Mouse (Mus musculus) lung, postnatal 0 days (tissue): ENCODE measurements around the gene Rhbdf2. TPM values are rescaled to one million over a fixed set of nuclear protein-coding genes. Genes with fewer than 3 reads are reported as not detected.
"Not testable (repeated sequence)": the region's sequence is repeated elsewhere in the genome, so short reads cannot be mapped to it uniquely, and the experiment has no call there.

Source experiments
- ATAC-seq: fragments of 200-750 bp; cut with Nextera tagmentation; 2 replicates; pipeline ENCODE4 v1.8.0; 2017; ENCODE audit warnings: moderate library complexity
- DNase-seq: peaks from one replicate; pipeline ENCODE4 v3.0.0-alpha.2; 2016; ENCODE audit warnings: low spot score
- H3K27ac ChIP-seq: fragments of 300-500 bp; sonication (generic); 2 replicates; pipeline ENCODE4 v1.5.1; 2014; ENCODE audit warnings: antibody characterized with exemption, mild to moderate bottlenecking, low read length, mixed read lengths
- H3K27me3 ChIP-seq: fragments of 300-500 bp; sonication (generic); replicated peaks from 2 replicates; pipeline ENCODE4 v1.6.1; 2014; ENCODE audit warnings: low read length, mixed read lengths; ENCODE audit not compliant: insufficient read depth
- H3K36me3 ChIP-seq: fragments of 300-500 bp; sonication (generic); 2 replicates; pipeline ENCODE4 v1.6.1; 2014; ENCODE audit warnings: low read length, mixed read lengths; ENCODE audit not compliant: insufficient read depth
- H3K4me1 ChIP-seq: fragments of 300-500 bp; sonication (generic); 2 replicates; pipeline ENCODE4 v1.6.1; 2014; ENCODE audit warnings: antibody characterized with exemption, low read depth, low read length, mixed read lengths; ENCODE audit not compliant: insufficient read depth
- H3K4me2 ChIP-seq: fragments of 300-500 bp; sonication (generic); replicated peaks from 2 replicates; pipeline ENCODE4 v1.6.1; 2014; ENCODE audit warnings: low read depth, mild to moderate bottlenecking, low read length, moderate library complexity, mixed read lengths
- H3K4me3 ChIP-seq: fragments of 300-500 bp; sonication (generic); 2 replicates; pipeline ENCODE4 v1.5.1; 2014; ENCODE audit warnings: low read depth, low read length
- H3K9ac ChIP-seq: fragments of 300-500 bp; sonication (generic); replicated peaks from 2 replicates; pipeline ENCODE4 v1.6.1; 2014; ENCODE audit warnings: low read depth, mild to moderate bottlenecking
- H3K9me3 ChIP-seq: fragments of 300-500 bp; sonication (generic); 2 replicates; pipeline ENCODE4 v1.6.1; 2016; ENCODE audit warnings: low read length, mixed read lengths
- CTCF ChIP-seq: IDR thresholded peaks from 2 replicates; pipeline ENCODE4 v1.5.1; 2016; ENCODE audit warnings: antibody characterized with exemption, mild to moderate bottlenecking
- EP300 ChIP-seq: IDR thresholded peaks from 2 replicates; pipeline ENCODE4 v1.6.1; 2016; ENCODE audit warnings: antibody characterized with exemption, mild to moderate bottlenecking, control low read depth
- WGBS: fragments of 180-500 bp; shearing (Covaris S2); extraction: QIAGEN DNeasy Blood & Tissue Kit; methylation state at CpG from one replicate; pipeline ENCODE4 v1.1.7; 2014; 5-methylcytosine and 5-hydroxymethylcytosine counted together
- polyA plus RNA-seq: library from polyadenylated mRNA; unstranded; fragments of >200 nt; fragmentation: Nextera tagmentation; extraction: Ambion mirVana; gene quantifications from 2 replicates; pipeline ENCODE4 v1.2.1, GENCODE M21; 2015

Rhbdf2 gene
- polyA plus RNA-seq: 23.5 and 27.9 TPM in 2 replicates

- H3K4me2 ChIP-seq: no peak within 1 kb of the TSS
- H3K27ac ChIP-seq: no peak within 1 kb of the TSS
- no peaks in the 10 kb centered on the region for H3K36me3 ChIP-seq
- 72% methylated on average over 10 of the region's 10 CpGs for WGBS
- no peak within 1 kb of the TSS for H3K4me3 ChIP-seq
- peaks cover 23% of the 10 kb centered on the region for H3K4me1 ChIP-seq
- H3K27me3 ChIP-seq: no peaks in the 10 kb centered on the region
- H3K9ac ChIP-seq: no peak within 1 kb of the TSS
- ATAC-seq (no peak), DNase-seq (no peak)
- H3K9me3 ChIP-seq: no peaks in the 10 kb centered on the region
- TF ChIP-seq CTCF (no peak), EP300 (no peak)
Measured at GRCm38 (mm10) chr11:116626299-116627071, at the start of gene Rhbdf2. Gene Rhbdf2 (minus strand): TSS chr11:116627019.

- no peak for DNase-seq
- WGBS: 82% methylated on average over 14 of the region's 14 CpGs
- H3K4me2 ChIP-seq: no peak overlapping the region
- no peak for ATAC-seq
- peaks cover 3% of the 10 kb centered on the region; the same call in 1 of the 2 replicates for H3K4me1 ChIP-seq
- no peak overlapping the region for H3K9ac ChIP-seq
- H3K36me3 ChIP-seq: peaks cover 26% of the 10 kb centered on the region
- H3K27me3 ChIP-seq: no peaks in the 10 kb centered on the region
- no peaks in the 10 kb centered on the region for H3K9me3 ChIP-seq
- no peak overlapping the region for H3K4me3 ChIP-seq
- H3K27ac ChIP-seq: no peak overlapping the region
- TF ChIP-seq CTCF: no peak
- no peak for TF ChIP-seq EP300
Measured at GRCm38 (mm10) chr11:116676175-116676976, 49.6 kb upstream of the Rhbdf2 start.

GRCm38 (mm10) chr11:116675429-116675828, 48.6 kb upstream of the Rhbdf2 start:
- not testable (repeated sequence) for H3K4me1 ChIP-seq, H3K9me3 ChIP-seq, H3K4me2 ChIP-seq, H3K27ac ChIP-seq, H3K4me3 ChIP-seq, H3K27me3 ChIP-seq, H3K9ac ChIP-seq, ATAC-seq, DNase-seq
- 48% methylated on average over 6 of the region's 6 CpGs for WGBS
- H3K36me3 ChIP-seq: peaks cover 26% of the 10 kb centered on the region

- Histone ChIP-seq H3K36me3 (peaks cover 26% of the 10 kb centered on the region), H3K4me3 (no peak overlapping the region), H3K27me3 (no peaks in the 10 kb centered on the region), H3K4me1 (peaks cover 3% of the 10 kb centered on the region; the same call in 1 of the 2 replicates), H3K4me2 (no peak overlapping the region), H3K9me3 (no peaks in the 10 kb centered on the region), H3K9ac (no peak overlapping the region), H3K27ac (peak overlapping the region; percentile 43; the same call in 1 of the 2 replicates)
- DNase-seq: no peak
- ATAC-seq: peak; percentile 18; the same call in 1 of the 2 replicates
- 58% methylated on average over 7 of the region's 7 CpGs for WGBS
- TF ChIP-seq CTCF (no peak), EP300 (0 out of 2 replicates have a peak, but pooled peaks have one; percentile 22)
Measured at GRCm38 (mm10) chr11:116674616-116675379, 48.0 kb upstream of the Rhbdf2 start.

- H3K4me1 ChIP-seq: peaks cover 3% of the 10 kb centered on the region; the same call in 1 of the 2 replicates
- no peak overlapping the region for H3K27ac ChIP-seq
- no peaks in the 10 kb centered on the region for H3K27me3 ChIP-seq
- H3K4me2 ChIP-seq: no peak overlapping the region
- no peak overlapping the region for H3K4me3 ChIP-seq
- H3K9ac ChIP-seq: no peak overlapping the region
- DNase-seq (no peak), ATAC-seq (no peak)
- no peaks in the 10 kb centered on the region for H3K9me3 ChIP-seq
- peaks cover 26% of the 10 kb centered on the region for H3K36me3 ChIP-seq
- TF ChIP-seq EP300 (no peak), CTCF (no peak)
- 73% methylated on average over 2 of the region's 2 CpGs for WGBS
Measured at GRCm38 (mm10) chr11:116673410-116673809, 46.6 kb upstream of the Rhbdf2 start.

GRCm38 (mm10) chr11:116672595-116672994, 45.8 kb upstream of the Rhbdf2 start:
- Histone ChIP-seq H3K4me2 (peak overlapping the region; percentile 85), H3K4me3 (peak overlapping the region; percentile 62; the same call in 1 of the 2 replicates), H3K4me1 (peaks cover 3% of the 10 kb centered on the region; the same call in 1 of the 2 replicates), H3K27ac (no peak overlapping the region), H3K36me3 (peaks cover 26% of the 10 kb centered on the region), H3K27me3 (no peaks in the 10 kb centered on the region), H3K9me3 (no peaks in the 10 kb centered on the region), H3K9ac (peak overlapping the region; percentile 81; the same call in 1 of the 2 replicates)
- WGBS: 5% methylated on average over 7 of the region's 7 CpGs
- DNase-seq (no peak), ATAC-seq (no peak)
- TF ChIP-seq EP300 (no peak), CTCF (0 out of 2 replicates have a peak, but pooled peaks have one; percentile 7)
